Mouse (Mus musculus): ENCODE data around the gene Serpinb6a.

GRCm38 (mm10) chr13:34002058-34003006 lies at the start of gene Serpinb6a, which contains the start of gene Ripk1:
- TF ChIP-seq CTCF (conservative IDR thresholded peaks at IDR 0.05; ENCODE audit: insufficient read depth, insufficient read length, low read depth, low read length): peak; percentile 34; the same call in 1 of the 2 replicates
- TF ChIP-seq POLR2A (IDR thresholded peaks at IDR 0.05; ENCODE audit: low read depth, low read length): peak; percentile 40
